Mouse (Mus musculus): Measurements from ENCODE around the gene Myt1l. TPM values are rescaled to one million over a fixed set of nuclear protein-coding genes. Genes with fewer than 3 reads are reported as not detected.

Myt1l gene
- polyA plus RNA-seq, 1 experiment from 2014 or later: 0.18 TPM

- 44% methylated on average over 11 of the region's 11 CpGs for WGBS
- H3K9me3 ChIP-seq (ENCODE audit: control insufficient read depth, low read length): no peaks in the 10 kb centered on the region
- no peak overlapping the region for H3K4me3 ChIP-seq (ENCODE audit: low read length)
- H3K27ac ChIP-seq (ENCODE audit: low read length): no peak overlapping the region
- no peaks in the 10 kb centered on the region for H3K4me1 ChIP-seq (replicated peaks; ENCODE audit: control insufficient read depth, insufficient read depth, low read length)
- H3K9ac ChIP-seq (ENCODE audit: low read length): no peak overlapping the region
- H3K27me3 ChIP-seq (ENCODE audit: control insufficient read depth, insufficient read depth, low read depth, low read length): peaks cover 3% of the 10 kb centered on the region; the same call in 1 of the 2 replicates
- no peaks in the 10 kb centered on the region for H3K36me3 ChIP-seq (ENCODE audit: control insufficient read depth, insufficient read depth, low read length)
- H3K4me2 ChIP-seq (ENCODE audit: low read depth, low read length): no peak overlapping the region
- 0 out of 2 replicates have a peak, but pooled peaks have one; percentile 34 for ATAC-seq (ENCODE audit: low read depth)
These were observed 303.2 kb downstream of the Myt1l start for GRCm38 (mm10) chr12:29831356-29831755.

GRCm38 (mm10) chr12:29837301-29837791 is 309.2 kb downstream of the Myt1l start:
- no peak overlapping the region for H3K4me3 ChIP-seq (ENCODE audit: low read length)
- H3K36me3 ChIP-seq (ENCODE audit: control insufficient read depth, insufficient read depth, low read length): no peaks in the 10 kb centered on the region
- H3K27ac ChIP-seq (ENCODE audit: low read length): no peak overlapping the region
- 69% methylated on average over 5 of the region's 5 CpGs for WGBS
- no peak overlapping the region for H3K4me2 ChIP-seq (ENCODE audit: low read depth, low read length)
- no peak overlapping the region for H3K9ac ChIP-seq (ENCODE audit: low read length)
- ATAC-seq (ENCODE audit: low read depth): no peak
- H3K27me3 ChIP-seq (ENCODE audit: control insufficient read depth, insufficient read depth, low read depth, low read length): peaks cover under 1% of the 10 kb centered on the region; the same call in 1 of the 2 replicates
- H3K4me1 ChIP-seq (replicated peaks; ENCODE audit: control insufficient read depth, insufficient read depth, low read length): no peaks in the 10 kb centered on the region
- H3K9me3 ChIP-seq (ENCODE audit: control insufficient read depth, low read length): no peaks in the 10 kb centered on the region

GRCm38 (mm10) chr12:29838421-29838820 is 310.2 kb downstream of the Myt1l start:
- ATAC-seq (ENCODE audit: low read depth): no peak
- Histone ChIP-seq H3K4me1 (replicated peaks; ENCODE audit: control insufficient read depth, insufficient read depth, low read length) (no peaks in the 10 kb centered on the region), H3K27me3 (ENCODE audit: control insufficient read depth, insufficient read depth, low read depth, low read length) (no peaks in the 10 kb centered on the region), H3K4me2 (ENCODE audit: low read depth, low read length) (no peak overlapping the region), H3K9ac (ENCODE audit: low read length) (no peak overlapping the region), H3K9me3 (ENCODE audit: control insufficient read depth, low read length) (no peaks in the 10 kb centered on the region), H3K36me3 (ENCODE audit: control insufficient read depth, insufficient read depth, low read length) (no peaks in the 10 kb centered on the region), H3K4me3 (ENCODE audit: low read length) (no peak overlapping the region), H3K27ac (ENCODE audit: low read length) (no peak overlapping the region)
- 69% methylated on average over 7 of the region's 7 CpGs for WGBS

DNA sequence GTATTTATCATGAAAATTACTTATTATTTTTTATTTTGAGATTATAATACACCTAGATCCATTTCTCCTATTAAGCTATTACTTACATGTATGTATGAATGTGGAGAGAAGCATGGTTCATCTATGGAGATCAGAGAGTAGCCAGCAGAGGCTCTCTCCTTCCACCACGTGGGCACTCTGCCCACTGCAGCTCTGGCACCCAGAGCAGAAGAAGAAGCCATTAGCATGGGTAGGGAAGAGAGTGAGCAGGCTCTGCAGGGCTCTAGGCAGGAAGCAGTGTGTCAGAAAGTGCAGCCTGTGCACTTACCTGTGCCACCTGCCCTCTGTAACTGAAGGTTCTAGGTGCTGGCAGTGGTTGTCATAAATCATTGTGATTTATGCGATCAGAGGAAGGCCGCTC is 321.8 kb downstream of the Myt1l start:
- H3K4me3 ChIP-seq (ENCODE audit: low read length): no peak overlapping the region
- no peak overlapping the region for H3K9ac ChIP-seq (ENCODE audit: low read length)
- no peak overlapping the region for H3K4me2 ChIP-seq (ENCODE audit: low read depth, low read length)
- no peaks in the 10 kb centered on the region for H3K9me3 ChIP-seq (ENCODE audit: control insufficient read depth, low read length)
- H3K27me3 ChIP-seq (ENCODE audit: control insufficient read depth, insufficient read depth, low read depth, low read length): no peaks in the 10 kb centered on the region
- H3K4me1 ChIP-seq (replicated peaks; ENCODE audit: control insufficient read depth, insufficient read depth, low read length): no peaks in the 10 kb centered on the region
- H3K36me3 ChIP-seq (ENCODE audit: control insufficient read depth, insufficient read depth, low read length): no peaks in the 10 kb centered on the region
- 77% methylated on average over 3 of the region's 3 CpGs for WGBS
- no peak for ATAC-seq (ENCODE audit: low read depth)
- H3K27ac ChIP-seq (ENCODE audit: low read length): no peak overlapping the region

DNA sequence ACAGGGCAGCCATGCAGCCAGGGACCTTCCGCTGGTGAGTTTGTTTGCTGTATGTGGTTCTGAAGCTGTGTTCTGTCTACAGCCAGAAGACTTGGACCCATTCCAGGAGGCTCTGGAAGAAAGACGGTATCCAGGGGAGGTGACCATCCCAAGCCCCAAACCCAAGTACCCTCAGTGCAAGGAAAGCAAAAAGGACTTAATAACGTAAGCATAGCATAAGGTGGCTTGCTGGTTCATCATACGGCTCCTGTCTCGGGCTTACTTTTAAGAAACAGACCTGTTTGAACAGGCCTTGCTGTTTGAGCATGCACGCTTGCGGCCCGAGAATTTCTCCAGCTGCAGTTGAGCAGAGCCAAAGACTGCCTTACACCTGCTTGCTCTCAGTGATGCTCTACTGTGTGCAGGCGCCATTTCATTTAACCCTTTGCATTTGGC is 326.0 kb downstream of the Myt1l start:
- Histone ChIP-seq H3K27ac (ENCODE audit: low read length) (no peak overlapping the region), H3K27me3 (ENCODE audit: control insufficient read depth, insufficient read depth, low read depth, low read length) (no peaks in the 10 kb centered on the region), H3K4me3 (ENCODE audit: low read length) (no peak overlapping the region), H3K4me1 (replicated peaks; ENCODE audit: control insufficient read depth, insufficient read depth, low read length) (no peaks in the 10 kb centered on the region), H3K4me2 (ENCODE audit: low read depth, low read length) (no peak overlapping the region), H3K9me3 (ENCODE audit: control insufficient read depth, low read length) (no peaks in the 10 kb centered on the region), H3K9ac (ENCODE audit: low read length) (no peak overlapping the region), H3K36me3 (ENCODE audit: control insufficient read depth, insufficient read depth, low read length) (no peaks in the 10 kb centered on the region)
- no peak for ATAC-seq (ENCODE audit: low read depth)
- WGBS: 69% methylated on average over 9 of the region's 9 CpGs

DNA sequence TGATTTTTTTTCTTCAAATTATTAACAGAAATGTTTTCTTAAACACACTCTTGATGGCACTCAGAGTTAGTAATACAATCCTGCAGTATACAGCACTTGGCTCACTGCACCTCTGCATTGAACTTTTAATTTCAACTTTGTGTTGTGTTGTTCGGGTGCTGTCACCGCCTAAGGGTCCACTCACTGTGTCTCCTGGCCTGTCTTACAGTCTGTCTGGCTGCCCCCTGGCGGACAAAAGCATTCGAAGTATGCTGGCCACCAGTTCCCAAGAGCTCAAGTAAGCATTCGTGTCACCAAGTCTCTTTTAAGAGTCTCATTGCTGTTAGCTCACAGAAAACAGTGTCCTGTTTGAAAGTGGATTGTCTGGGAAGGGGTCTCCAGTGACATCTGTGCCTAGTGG is 326.8 kb downstream of the Myt1l start:
- no peak for ATAC-seq (ENCODE audit: low read depth)
- H3K9ac ChIP-seq (ENCODE audit: low read length): no peak overlapping the region

GRCm38 (mm10) chr12:29860986-29861385 is 332.8 kb downstream of the Myt1l start:
- no peaks in the 10 kb centered on the region for H3K9me3 ChIP-seq (ENCODE audit: control insufficient read depth, low read length)
- no peak overlapping the region for H3K4me2 ChIP-seq (ENCODE audit: low read depth, low read length)
- H3K9ac ChIP-seq (ENCODE audit: low read length): no peak overlapping the region
- H3K4me1 ChIP-seq (replicated peaks; ENCODE audit: control insufficient read depth, insufficient read depth, low read length): no peaks in the 10 kb centered on the region
- H3K36me3 ChIP-seq (ENCODE audit: control insufficient read depth, insufficient read depth, low read length): no peaks in the 10 kb centered on the region
- no peak overlapping the region for H3K4me3 ChIP-seq (ENCODE audit: low read length)
- H3K27ac ChIP-seq (ENCODE audit: low read length): no peak overlapping the region
- no peaks in the 10 kb centered on the region for H3K27me3 ChIP-seq (ENCODE audit: control insufficient read depth, insufficient read depth, low read depth, low read length)
- 25% methylated on average over 2 of the region's 2 CpGs for WGBS
- ATAC-seq (ENCODE audit: low read depth): no peak

More for the DNA sequence above, 326.8 kb downstream of the Myt1l start:
- H3K4me2 ChIP-seq (ENCODE audit: low read depth, low read length): no peak overlapping the region
- no peaks in the 10 kb centered on the region for H3K4me1 ChIP-seq (replicated peaks; ENCODE audit: control insufficient read depth, insufficient read depth, low read length)
- H3K4me3 ChIP-seq (ENCODE audit: low read length): no peak overlapping the region
- H3K27ac ChIP-seq (ENCODE audit: low read length): no peak overlapping the region
- no peaks in the 10 kb centered on the region for H3K36me3 ChIP-seq (ENCODE audit: control insufficient read depth, insufficient read depth, low read length)
- 14% methylated on average over 5 of the region's 5 CpGs for WGBS
- H3K27me3 ChIP-seq (ENCODE audit: control insufficient read depth, insufficient read depth, low read depth, low read length): no peaks in the 10 kb centered on the region
- no peaks in the 10 kb centered on the region for H3K9me3 ChIP-seq (ENCODE audit: control insufficient read depth, low read length)

GRCm38 (mm10) chr12:29868295-29868694 is 340.1 kb downstream of the Myt1l start:
- ATAC-seq (ENCODE audit: low read depth): no peak
- no peak overlapping the region for H3K4me3 ChIP-seq (ENCODE audit: low read length)
- 78% methylated on average over 4 of the region's 4 CpGs for WGBS

GRCm38 (mm10) chr12:29868781-29869180 is 340.6 kb downstream of the Myt1l start:
- Histone ChIP-seq H3K4me2 (ENCODE audit: low read depth, low read length) (no peak overlapping the region), H3K27me3 (ENCODE audit: control insufficient read depth, insufficient read depth, low read depth, low read length) (no peaks in the 10 kb centered on the region), H3K36me3 (ENCODE audit: control insufficient read depth, insufficient read depth, low read length) (no peaks in the 10 kb centered on the region), H3K9ac (ENCODE audit: low read length) (no peak overlapping the region), H3K4me1 (replicated peaks; ENCODE audit: control insufficient read depth, insufficient read depth, low read length) (no peaks in the 10 kb centered on the region), H3K27ac (ENCODE audit: low read length) (no peak overlapping the region), H3K4me3 (ENCODE audit: low read length) (no peak overlapping the region), H3K9me3 (ENCODE audit: control insufficient read depth, low read length) (no peaks in the 10 kb centered on the region)
- no peak for ATAC-seq (ENCODE audit: low read depth)
- WGBS: 77% methylated on average over 9 of the region's 9 CpGs

More at GRCm38 (mm10) chr12:29868295-29868694, 340.1 kb downstream of the Myt1l start:
- Histone ChIP-seq H3K4me2 (ENCODE audit: low read depth, low read length) (no peak overlapping the region), H3K9me3 (ENCODE audit: control insufficient read depth, low read length) (no peaks in the 10 kb centered on the region), H3K9ac (ENCODE audit: low read length) (no peak overlapping the region), H3K4me1 (replicated peaks; ENCODE audit: control insufficient read depth, insufficient read depth, low read length) (no peaks in the 10 kb centered on the region), H3K27ac (ENCODE audit: low read length) (no peak overlapping the region), H3K27me3 (ENCODE audit: control insufficient read depth, insufficient read depth, low read depth, low read length) (no peaks in the 10 kb centered on the region), H3K36me3 (ENCODE audit: control insufficient read depth, insufficient read depth, low read length) (no peaks in the 10 kb centered on the region)
